7 mouse cellular contexts compared by ENCODE assay signal in genomic region chr6:31399206-31399549, GRCm38 (mm10). TPM values are rescaled to one million over a fixed set of nuclear protein-coding genes. Genes with fewer than 3 reads are reported as not detected.
DNase-seq lines count a peak whose midpoint lies in the region; ATAC-seq and TF ChIP-seq lines count a peak whose summit lies in the region.

No protein-coding gene starts in this region.

- no peaks in the 10 kb centered on the region for H3K9me3 ChIP-seq in forebrain, embryonic 10.5 days
- no peaks in the 10 kb centered on the region for H3K9me3 ChIP-seq in limb, embryonic 14.5 days (ENCODE audit: control insufficient read depth, low read length)
- no peaks in the 10 kb centered on the region for H3K9me3 ChIP-seq in neural tube, embryonic 15.5 days (replicated peaks)

- no peaks in the 10 kb centered on the region for H3K36me3 ChIP-seq in spleen, adult 2 months (ENCODE audit: control insufficient read depth, insufficient read depth, low read length)
- H3K36me3 ChIP-seq in forebrain, embryonic 10.5 days (replicated peaks), result no peaks in the 10 kb centered on the region
- H3K36me3 ChIP-seq in limb, embryonic 14.5 days (ENCODE audit: control insufficient read depth, insufficient read depth, low read length), result no peaks in the 10 kb centered on the region
- H3K36me3 ChIP-seq in neural tube, embryonic 15.5 days, result no peaks in the 10 kb centered on the region

- TF ChIP-seq CTCF in spleen, adult 2 months (IDR thresholded peaks at IDR 0.05; ENCODE audit: extremely low read depth, insufficient read depth, insufficient read length, insufficient replicate concordance), result no peak

- no peak; the same call in 1 of the 2 replicates for ATAC-seq in limb, embryonic 14.5 days (ENCODE audit: low FRiP score, low read depth)
- peak; percentile 51 for ATAC-seq in neural tube, embryonic 15.5 days (ENCODE audit: low FRiP score)

- no peak for DNase-seq in spleen, adult 2 months (ENCODE audit: low read depth in 1 of 2, low spot score in 2 of 2)
- DNase-seq in spleen, adult 12 weeks (ENCODE audit: low spot score), result no peak
- DNase-seq in forebrain, embryonic 10.5 days (ENCODE audit: extremely low spot score, low spot score), result peak; percentile 38
- DNase-seq in limb, embryonic 14.5 days (ENCODE audit: low spot score), result no peak
- no peak for DNase-seq in right cerebral cortex, postnatal 14 days
- no peak for DNase-seq in spleen, postnatal 4 days (ENCODE audit: low spot score in 2 of 2)

- peak overlapping the region; percentile 92 for H3K27ac ChIP-seq in spleen, adult 2 months (ENCODE audit: insufficient read depth, low read length)
- H3K27ac ChIP-seq in forebrain, embryonic 10.5 days, result peak overlapping the region; percentile 97
- peak overlapping the region; percentile 95 for H3K27ac ChIP-seq in limb, embryonic 14.5 days (replicated peaks; ENCODE audit: low read depth, low read length)
- peak overlapping the region; percentile 92 for H3K27ac ChIP-seq in neural tube, embryonic 15.5 days (replicated peaks)

- no peaks in the 10 kb centered on the region for H3K27me3 ChIP-seq in spleen, adult 2 months (ENCODE audit: control insufficient read depth, insufficient read depth, low read length)
- no peaks in the 10 kb centered on the region for H3K27me3 ChIP-seq in forebrain, embryonic 10.5 days (ENCODE audit: poor library complexity, severe bottlenecking)
- no peaks in the 10 kb centered on the region for H3K27me3 ChIP-seq in limb, embryonic 14.5 days (ENCODE audit: control insufficient read depth, insufficient read depth, low read length)
- H3K27me3 ChIP-seq in neural tube, embryonic 15.5 days (replicated peaks), result no peaks in the 10 kb centered on the region

- H3K9ac ChIP-seq in limb, embryonic 14.5 days (ENCODE audit: low read depth, low read length, severe bottlenecking), result peak overlapping the region; percentile 95
- peak overlapping the region; percentile 91 for H3K9ac ChIP-seq in neural tube, embryonic 15.5 days (replicated peaks)

- WGBS in spleen, adult 2 months, result under 1% methylated on average over 27 of the region's 28 CpGs
- WGBS in forebrain, embryonic 10.5 days, result under 1% methylated on average over 28 of the region's 28 CpGs
- under 1% methylated on average over 21 of the region's 28 CpGs for WGBS in limb, embryonic 14.5 days
- WGBS in neural tube, embryonic 15.5 days, result under 1% methylated on average over 28 of the region's 28 CpGs

- H3K4me3 ChIP-seq in spleen, adult 2 months (ENCODE audit: extremely low read depth, insufficient read depth, insufficient read length), result peak overlapping the region; percentile 93
- peak overlapping the region; percentile 84 for H3K4me3 ChIP-seq in forebrain, embryonic 10.5 days
- H3K4me3 ChIP-seq in limb, embryonic 14.5 days (replicated peaks; ENCODE audit: low read length), result peak overlapping the region; percentile 98
- peak overlapping the region; percentile 85 for H3K4me3 ChIP-seq in neural tube, embryonic 15.5 days (replicated peaks)

- no peak for TF ChIP-seq POLR2A in spleen, adult 2 months (IDR thresholded peaks at IDR 0.05; ENCODE audit: low read depth, low read length)
- TF ChIP-seq POLR2A in limb, embryonic 14.5 days (IDR thresholded peaks at IDR 0.05; ENCODE audit: borderline replicate concordance, extremely low read depth, insufficient read depth, insufficient read length), result no peak

- peaks cover 8% of the 10 kb centered on the region; the same call in 1 of the 2 replicates for H3K4me1 ChIP-seq in spleen, adult 2 months (ENCODE audit: control insufficient read depth, insufficient read depth, insufficient read length)
- peaks cover 38% of the 10 kb centered on the region for H3K4me1 ChIP-seq in forebrain, embryonic 10.5 days
- H3K4me1 ChIP-seq in limb, embryonic 14.5 days (ENCODE audit: control insufficient read depth, insufficient read depth, low read length), result peaks cover 21% of the 10 kb centered on the region
- peaks cover 37% of the 10 kb centered on the region for H3K4me1 ChIP-seq in neural tube, embryonic 15.5 days

- H3K4me2 ChIP-seq in limb, embryonic 14.5 days (replicated peaks; ENCODE audit: low read depth, low read length, severe bottlenecking), result peak overlapping the region; percentile 78
- peak overlapping the region; percentile 92 for H3K4me2 ChIP-seq in neural tube, embryonic 15.5 days

RNA-seq across cellular contexts. Expression of gene Mkln1, which starts 0.6 kb away (rescaled TPM):
- 12.1 and 21.0 TPM in 2 replicates for polyA plus RNA-seq in spleen, adult 2 months (2012; rRNA removed)
- 207 TPM in 2 replicates for polyA plus RNA-seq in forebrain, embryonic 10.5 days (2016; fragmentation: Nextera tagmentation; extraction: Ambion mirVana)
- 49.3 and 63.2 TPM in 2 replicates for polyA plus RNA-seq in limb, embryonic 14.5 days (2012; rRNA removed)
- 155 and 165 TPM in 2 replicates for polyA plus RNA-seq in limb, embryonic 14.5 days (2014; fragmentation: Nextera tagmentation; extraction: Ambion mirVana)
- 124 and 146 TPM in 2 replicates for polyA plus RNA-seq in neural tube, embryonic 15.5 days (2015; fragmentation: Nextera tagmentation; extraction: Ambion mirVana)
